Mouse (Mus musculus): ENCODE results near the gene Copz1.

GRCm38 (mm10) chr15:103227572-103227971 lies 44.9 kb upstream of the Copz1 start:
- TF ChIP-seq CTCF (IDR thresholded peaks at IDR 0.05) (no peak), EP300 (IDR thresholded peaks at IDR 0.05; ENCODE audit: insufficient read depth, low read depth, low read length) (no peak), POLR2A (IDR thresholded peaks at IDR 0.05; ENCODE audit: insufficient read depth, low read depth, low read length) (no peak)

All from heart, adult 2 months (tissue).